ENCODE assay signal across 25 mouse cellular contexts in the genomic region with DNA sequence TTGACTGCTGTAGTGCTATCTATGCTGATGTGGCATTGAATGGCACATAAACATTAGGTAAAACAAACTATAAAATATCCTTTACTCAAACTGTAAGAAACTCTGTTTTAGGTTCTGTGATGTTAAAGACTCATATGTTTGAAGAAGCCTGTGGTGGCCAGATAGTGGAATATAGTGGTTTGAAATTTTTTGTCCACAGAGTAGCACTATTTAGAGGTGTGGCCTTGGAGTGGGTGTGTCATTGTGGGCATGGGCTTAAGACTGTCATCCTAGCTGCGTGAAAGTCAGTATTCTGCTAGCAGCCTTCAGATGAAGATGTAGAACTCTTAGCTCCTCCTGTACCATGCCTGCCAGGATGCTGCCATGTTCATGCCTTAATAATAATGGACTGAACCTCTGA. TPM values are rescaled to one million over a fixed set of nuclear protein-coding genes. Genes with fewer than 3 reads are reported as not detected.
"Had no signal": no experiment of that assay in that cellular context is flagged by ENCODE, and none has a peak within 500 bp of the region (broad histone marks: within the 10 kb centered on the region; RNA-seq: fewer than 3 reads in every experiment).

No protein-coding gene starts in this region.

- H3K4me1 ChIP-seq: neural tube, embryonic 12.5 days; neural tube, embryonic 13.5 days; stomach, embryonic 15.5 days had no signal

- H3K27ac ChIP-seq: neural tube, embryonic 12.5 days; neural tube, embryonic 13.5 days; neural tube, embryonic 15.5 days; stomach, embryonic 15.5 days had no signal

- H3K4me2 ChIP-seq: neural tube, embryonic 12.5 days; neural tube, embryonic 13.5 days; neural tube, embryonic 15.5 days; stomach, embryonic 15.5 days had no signal

- H3K36me3 ChIP-seq: neural tube, embryonic 12.5 days; neural tube, embryonic 13.5 days; neural tube, embryonic 15.5 days; stomach, embryonic 15.5 days had no signal

- H3K4me3 ChIP-seq: neural tube, embryonic 12.5 days; neural tube, embryonic 13.5 days; neural tube, embryonic 15.5 days; stomach, embryonic 15.5 days had no signal

- H3K9me3 ChIP-seq: neural tube, embryonic 12.5 days; neural tube, embryonic 13.5 days; neural tube, embryonic 15.5 days; stomach, embryonic 15.5 days had no signal

- H3K27me3 ChIP-seq: neural tube, embryonic 12.5 days; neural tube, embryonic 13.5 days; neural tube, embryonic 15.5 days; stomach, embryonic 15.5 days had no signal

- DNase-seq: retina, postnatal 1 day; right cerebral cortex, adult 18-20 months; right cerebral cortex, postnatal 14 days; right cerebral cortex, postnatal 25 days; right cerebral cortex, postnatal 4 days; spleen, adult 18-20 months; thymus, adult 18-20 months; thymus, adult 2 months; thymus, postnatal 14 days; thymus, postnatal 25 days; thymus, postnatal 36 days; thymus, postnatal 4 days had no signal

- H3K9ac ChIP-seq: neural tube, embryonic 12.5 days; neural tube, embryonic 13.5 days; neural tube, embryonic 15.5 days; stomach, embryonic 15.5 days had no signal

RNA-seq across cellular contexts. Expression of gene Gm11114, which starts 3.5 kb away (rescaled TPM):
- total RNA-seq: neutrophil, adult 5-6 weeks had no signal
- polyA plus RNA-seq: neural tube, embryonic 12.5 days; neural tube, embryonic 13.5 days; neural tube, embryonic 14.5 days; neural tube, embryonic 15.5 days; small intestine, adult 2 months; spleen, adult 2 months; stomach, embryonic 14.5 days; stomach, embryonic 15.5 days; stomach, embryonic 16.5 days; testis, adult 2 months; thymus, adult 2 months; thymus, postnatal 0 days; urinary bladder, adult 2 months had no signal
